Mouse (Mus musculus) spleen, postnatal 0 days (tissue): Measurements from ENCODE around the gene Ptpn1. TPM values are rescaled to one million over a fixed set of nuclear protein-coding genes. Genes with fewer than 3 reads are reported as not detected.

Experiments used
- polyA plus RNA-seq: library from polyadenylated mRNA; unstranded; fragments of >200 nt; fragmentation: Nextera tagmentation; extraction: Ambion mirVana; gene quantifications from 2 replicates; pipeline ENCODE4 v1.2.1, GENCODE M21; 2015

Ptpn1 gene
- 40.1 and 45.8 TPM in 2 replicates for polyA plus RNA-seq

DNA sequence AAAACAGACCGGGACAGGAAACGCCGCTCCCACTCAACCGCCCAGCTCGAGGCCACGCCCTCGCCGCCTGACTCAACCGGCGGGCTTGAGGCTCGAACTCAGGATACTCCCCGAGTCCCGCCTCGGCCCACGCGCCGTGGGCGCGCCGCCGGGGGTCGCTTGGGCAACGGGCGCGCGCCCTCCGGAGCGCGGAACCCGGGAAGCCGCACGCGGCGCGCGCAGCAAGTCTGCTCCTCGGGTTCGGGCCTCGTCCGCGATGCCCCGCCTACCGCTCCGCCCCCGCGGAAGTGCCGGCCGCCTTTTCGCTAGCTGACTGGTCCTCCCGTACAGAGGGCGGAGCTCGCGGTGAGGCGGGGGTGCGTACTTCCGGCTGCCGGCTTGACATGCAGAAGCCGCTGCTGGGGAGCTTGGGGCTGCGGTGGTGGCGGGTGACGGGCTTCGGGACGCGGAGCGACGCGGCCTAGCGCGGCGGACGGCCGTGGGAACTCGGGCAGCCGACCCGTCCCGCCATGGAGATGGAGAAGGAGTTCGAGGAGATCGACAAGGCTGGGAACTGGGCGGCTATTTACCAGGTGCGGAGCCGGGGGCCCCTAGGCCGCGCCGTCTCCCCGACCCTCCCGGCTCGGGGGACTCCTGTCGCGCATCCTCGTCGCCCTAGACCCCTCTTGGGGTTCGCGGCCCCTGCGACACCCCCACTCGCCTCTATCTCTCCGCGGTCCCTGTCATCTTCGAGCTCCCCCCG is at the start of gene Ptpn1:
Ptpn1 (plus strand) TSS at position 73 of the 742 bp plus-strand sequence.

DNA sequence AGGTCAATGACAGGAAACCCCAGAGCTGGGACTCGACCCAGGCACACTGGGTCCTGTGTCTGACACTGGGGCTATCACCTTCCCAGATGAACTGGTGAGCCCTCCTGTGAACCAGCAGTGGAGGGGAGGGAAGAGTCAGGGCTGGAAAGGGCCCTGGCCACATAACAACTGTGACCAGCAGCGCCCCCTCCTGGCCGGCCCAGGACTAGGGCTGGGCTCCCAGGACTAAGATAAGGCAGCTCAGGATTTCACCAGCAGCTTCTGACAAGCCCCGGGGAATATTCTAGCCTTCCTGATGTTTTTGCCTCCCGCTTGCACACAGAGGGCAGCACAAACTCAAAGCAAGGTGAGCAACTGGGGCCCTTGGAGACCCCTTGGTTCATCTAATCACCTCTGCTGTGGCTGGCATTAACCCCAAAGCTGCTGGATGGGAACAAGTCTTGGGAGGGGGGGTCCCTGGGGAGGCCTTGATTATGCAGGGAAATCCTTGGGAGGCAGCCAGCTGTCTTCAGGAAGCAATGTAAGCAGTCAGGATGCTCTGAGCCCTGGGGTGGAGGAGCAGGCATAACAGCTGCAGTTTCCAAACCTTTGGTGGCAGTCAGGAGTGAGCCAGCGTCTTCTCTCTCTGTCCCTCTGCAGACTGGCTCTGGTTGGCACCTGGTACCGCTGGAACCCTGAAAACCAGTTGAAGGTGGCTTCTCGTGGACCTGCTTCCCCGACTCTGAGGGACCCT is 78.2 kb downstream of the Ptpn1 start, which contains the start of gene Ripor3:
Ripor3 (minus strand) TSS at position 683 of the 733 bp plus-strand sequence.

Other genes starting within 250 kb of the Ptpn1 start
- gene Cebpb, start 243.1 kb upstream of the Ptpn1 start, polyA plus RNA-seq, result 29.1 and 30.6 TPM in 2 replicates
- 18.9 and 21.8 TPM in 2 replicates for gene Tmem189, start 242.2 kb upstream of the Ptpn1 start, polyA plus RNA-seq
- gene Ripor3, start 78.6 kb downstream of the Ptpn1 start, polyA plus RNA-seq, result 1.5 and 1.9 TPM in 2 replicates
- 2.1 and 2.5 TPM in 2 replicates for gene Pard6b, start 148.9 kb downstream of the Ptpn1 start, polyA plus RNA-seq